Mouse (Mus musculus) MEL (cell line): ENCODE data around the gene Prr15. TPM values are rescaled to one million over a fixed set of nuclear protein-coding genes. Genes with fewer than 3 reads are reported as not detected.

Source experiments
- DNase-seq: peaks from one replicate; pipeline ENCODE4 v3.0.0; 2011; ENCODE audit warnings: low read depth, low spot score
- H3K27ac ChIP-seq: 2 replicates; pipeline ENCODE4 v1.5.1; 2012; ENCODE audit warnings: low read depth, mild to moderate bottlenecking, control low read depth, low read length, moderate library complexity; ENCODE audit not compliant: control insufficient read depth
- H3K27me3 ChIP-seq, 2 experiments: fragments of 150-350 bp in 1 of 2; sonication (generic) in 1 of 2; 2 replicates each; pipeline ENCODE4 v1.6.1; 2012; ENCODE audit warnings: low read length in 2 of 2, mild to moderate bottlenecking in 2 of 2, improper control_type of control experiment in 1 of 2, moderate library complexity in 1 of 2; ENCODE audit not compliant: insufficient read depth in 2 of 2, control insufficient read depth in 1 of 2
- H3K36me3 ChIP-seq, 2 experiments: 2 replicates each; pipeline ENCODE4 v1.6.1; 2012 to 2014; ENCODE audit warnings: low read length in 2 of 2, improper control_type of control experiment in 1 of 2, inconsistent platforms in 1 of 2, mild to moderate bottlenecking in 1 of 2; ENCODE audit not compliant: insufficient read depth in 2 of 2, control insufficient read depth in 1 of 2
- H3K4me1 ChIP-seq, 2 experiments: fragments of 150-350 bp in 1 of 2; sonication (generic) in 1 of 2; 2 replicates each; pipeline ENCODE4 v1.6.1; 2012; ENCODE audit warnings: low read length in 2 of 2, improper control_type of control experiment in 1 of 2, mild to moderate bottlenecking in 1 of 2; ENCODE audit not compliant: insufficient read depth in 2 of 2, control insufficient read depth in 1 of 2
- H3K4me3 ChIP-seq, 2 experiments: fragments of 150-350 bp in 1 of 2; sonication (generic) in 1 of 2; 2 replicates each; pipeline ENCODE4 v1.5.1; 2012; ENCODE audit warnings: low read depth in 2 of 2, low read length in 2 of 2, mild to moderate bottlenecking in 2 of 2, moderate library complexity in 2 of 2, control low read depth in 1 of 2, improper control_type of control experiment in 1 of 2; ENCODE audit not compliant: control insufficient read depth in 1 of 2, insufficient read depth in 1 of 2
- H3K79me2 ChIP-seq: 2 replicates; pipeline ENCODE4 v1.6.1; 2012; ENCODE audit warnings: mild to moderate bottlenecking, low read length, moderate library complexity; ENCODE audit not compliant: control insufficient read depth, poor library complexity, insufficient read depth
- H3K9ac ChIP-seq: 2 replicates; pipeline ENCODE4 v1.6.1; 2012; ENCODE audit warnings: low read depth, mild to moderate bottlenecking, control low read depth, low read length, moderate library complexity; ENCODE audit not compliant: control insufficient read depth, poor library complexity, severe bottlenecking
- H3K9me3 ChIP-seq: fragments of 150-350 bp; sonication (generic); replicated peaks from 2 replicates; pipeline ENCODE4 v1.6.1; 2012; ENCODE audit warnings: mild to moderate bottlenecking, low read length, improper control_type of control experiment, moderate library complexity; ENCODE audit not compliant: insufficient read depth
- BHLHE40 ChIP-seq: IDR thresholded peaks from 2 replicates; pipeline ENCODE4 v1.6.1; 2012; ENCODE audit warnings: low read depth, mild to moderate bottlenecking, inconsistent platforms, low read length, improper control_type of control experiment, borderline replicate concordance
- CHD2 ChIP-seq: IDR thresholded peaks from 2 replicates; pipeline ENCODE4 v1.6.1; 2011; ENCODE audit warnings: low read length, improper control_type of control experiment
- E2F4 ChIP-seq: IDR thresholded peaks from 2 replicates; pipeline ENCODE4 v1.6.1; 2011; ENCODE audit warnings: low read depth, low read length, improper control_type of control experiment, borderline replicate concordance
- ELF1 ChIP-seq: IDR thresholded peaks from 2 replicates; pipeline ENCODE4 v1.6.1; 2014; ENCODE audit warnings: low read depth, mild to moderate bottlenecking, inconsistent platforms, low read length, improper control_type of control experiment, moderate library complexity
- EP300 ChIP-seq, 2 experiments: IDR thresholded peaks; 2 replicates each; pipeline ENCODE4 v1.6.1; 2011; ENCODE audit warnings: improper control_type of control experiment in 2 of 2, low read length in 2 of 2, low read depth in 1 of 2, mild to moderate bottlenecking in 1 of 2
- GABPA ChIP-seq: IDR thresholded peaks from 2 replicates; pipeline ENCODE4 v1.6.1; 2012; ENCODE audit warnings: low read depth, mild to moderate bottlenecking, inconsistent platforms, low read length, improper control_type of control experiment, moderate library complexity
- MAFK ChIP-seq: IDR thresholded peaks from 2 replicates; pipeline ENCODE4 v1.6.1; 2011; ENCODE audit warnings: low read depth, mild to moderate bottlenecking, low read length, improper control_type of control experiment, borderline replicate concordance
- MAZ ChIP-seq: IDR thresholded peaks from 2 replicates; pipeline ENCODE4 v1.6.1; 2012; ENCODE audit warnings: low read depth, mild to moderate bottlenecking, inconsistent platforms, low read length, improper control_type of control experiment
- MYC ChIP-seq: IDR thresholded peaks from 2 replicates; pipeline ENCODE4 v1.6.1; 2011; ENCODE audit warnings: low read depth, mild to moderate bottlenecking, low read length, improper control_type of control experiment, moderate library complexity
- NRF1 ChIP-seq: IDR thresholded peaks from 2 replicates; pipeline ENCODE4 v1.6.1; 2014; ENCODE audit warnings: low read depth, mild to moderate bottlenecking, inconsistent platforms, low read length, improper control_type of control experiment, moderate library complexity; ENCODE audit not compliant: poor library complexity, insufficient read depth, severe bottlenecking
- RAD21 ChIP-seq: IDR thresholded peaks from 2 replicates; pipeline ENCODE4 v1.6.1; 2011; ENCODE audit warnings: mild to moderate bottlenecking, low read depth, low read length, improper control_type of control experiment
- SIN3A ChIP-seq: IDR thresholded peaks from 2 replicates; pipeline ENCODE4 v1.6.1; 2012; ENCODE audit warnings: low read length, improper control_type of control experiment, inconsistent platforms
- TBP ChIP-seq: IDR thresholded peaks from 2 replicates; pipeline ENCODE4 v1.8.0; 2011; ENCODE audit warnings: low read depth, low read length, improper control_type of control experiment
- ZC3H11A ChIP-seq: IDR thresholded peaks from 2 replicates; pipeline ENCODE4 v1.6.1; 2012; ENCODE audit warnings: low read depth, mild to moderate bottlenecking, inconsistent platforms, low read length, improper control_type of control experiment
- polyA plus RNA-seq, 2 experiments: library from polyadenylated mRNA; stranded (reverse) in 1 of 2; unstranded in 1 of 2; fragments of >175 nt in 1 of 2; fragments of >200 nt in 1 of 2; gene quantifications; 2 replicates each; pipeline versions ENCODE4 v1.2.1 to v1.2.4; 2012; ENCODE audit warnings: low replicate concordance in 2 of 2, low read depth in 1 of 2; ENCODE audit not compliant: insufficient read length in 2 of 2, insufficient read depth in 1 of 2, missing spikeins in 1 of 2
- total RNA-seq: library from RNA; depleted of rRNA; stranded (reverse); fragments of 300-350 nt; gene quantifications from 2 replicates; pipeline ENCODE4 v1.2.3, GENCODE M21; 2012

The Prr15 gene
- total and polyA plus RNA-seq, 3 experiments: not detected

GRCm38 (mm10) chr6:54355626-54356025 is 30.0 kb downstream of the Prr15 start:
- DNase-seq: no peak
- Histone ChIP-seq H3K27ac (no peak overlapping the region), H3K79me2 (no peaks in the 10 kb centered on the region), H3K9ac (no peak overlapping the region), H3K4me1 (no peaks in the 10 kb centered on the region), H3K4me3 (no peak overlapping the region), H3K36me3 (no peaks in the 10 kb centered on the region), H3K27me3 (no peaks in the 10 kb centered on the region), H3K9me3 (no peaks in the 10 kb centered on the region)
- TF ChIP-seq BHLHE40 (no peak), ZC3H11A (no peak), TBP (no peak), MYC (no peak), CHD2 (no peak), E2F4 (no peak), EP300 (IDR thresholded peaks at IDR 0.05; ENCODE audit: low read depth in 1 of 2, low read length in 2 of 2) (no peak), RAD21 (no peak), ELF1 (no peak), SIN3A (no peak), NRF1 (no peak)

- no peaks in the 10 kb centered on the region for H3K36me3 ChIP-seq
- TF ChIP-seq MAFK (no peak), GABPA (no peak), MAZ (no peak)
- TF ChIP-seq, all 39 proteins: peak for 0
- no peak overlapping the region for H3K27ac ChIP-seq
- no peak overlapping the region for H3K9ac ChIP-seq
- no peak overlapping the region for H3K4me3 ChIP-seq
- no peaks in the 10 kb centered on the region for H3K79me2 ChIP-seq
- no peaks in the 10 kb centered on the region for H3K27me3 ChIP-seq
- H3K9me3 ChIP-seq: no peaks in the 10 kb centered on the region
- no peaks in the 10 kb centered on the region for H3K4me1 ChIP-seq
- DNase-seq: no peak
These were observed 37.1 kb downstream of the Prr15 start for GRCm38 (mm10) chr6:54362526-54363324.
